Mouse (Mus musculus) intestine, embryonic 14.5 days (tissue): ENCODE measurements around the gene 2010109A12Rik. TPM values are rescaled to one million over a fixed set of nuclear protein-coding genes. Genes with fewer than 3 reads are reported as not detected.
A peak's percentile ranks its signal among the peaks of the same experiment; 100 is the strongest.

Experiments
- ATAC-seq: fragments of 200-750 bp; cut with Nextera tagmentation; replicated peaks from 2 replicates; pipeline ENCODE4 v1.8.0; 2017; ENCODE audit warnings: low read depth, moderate number of reproducible peaks, moderate TSS enrichment, moderate library complexity; ENCODE audit not compliant: low FRiP score, low TSS enrichment
- DNase-seq: peaks from one replicate; pipeline ENCODE4 v3.0.0-alpha.2; 2018; ENCODE audit warnings: low spot score
- H3K27ac ChIP-seq: fragments of 300-500 bp; sonication (generic); 2 replicates; pipeline ENCODE4 v1.5.1; 2014; ENCODE audit warnings: low read depth, mild to moderate bottlenecking, control low read depth
- H3K27me3 ChIP-seq: fragments of 300-500 bp; sonication (generic); replicated peaks from 2 replicates; pipeline ENCODE4 v1.6.1; 2014; ENCODE audit warnings: low read length, control low read depth; ENCODE audit not compliant: control insufficient read depth, insufficient read depth
- H3K36me3 ChIP-seq: fragments of 300-500 bp; sonication (generic); 2 replicates; pipeline ENCODE4 v1.6.1; 2014; ENCODE audit warnings: low read length, control low read depth; ENCODE audit not compliant: control insufficient read depth, insufficient read depth
- H3K4me1 ChIP-seq: fragments of 300-500 bp; sonication (generic); replicated peaks from 2 replicates; pipeline ENCODE4 v1.6.1; 2014; ENCODE audit warnings: low read length, control low read depth, mixed read lengths; ENCODE audit not compliant: control insufficient read depth, insufficient read depth
- H3K4me2 ChIP-seq: fragments of 300-500 bp; sonication (generic); 2 replicates; pipeline ENCODE4 v1.6.1; 2014; ENCODE audit warnings: low read length
- H3K4me3 ChIP-seq: fragments of 300-500 bp; sonication (generic); 2 replicates; pipeline ENCODE4 v1.5.1; 2014; ENCODE audit warnings: low read depth, low read length, control low read depth, mixed read lengths
- H3K9ac ChIP-seq: fragments of 300-500 bp; sonication (generic); 2 replicates; pipeline ENCODE4 v1.6.1; 2014; ENCODE audit warnings: mild to moderate bottlenecking, low read length
- H3K9me3 ChIP-seq: fragments of 300-500 bp; sonication (generic); 2 replicates; pipeline ENCODE4 v1.6.1; 2016; ENCODE audit warnings: low read length, control low read depth; ENCODE audit not compliant: control insufficient read depth
- WGBS: fragments of 180-500 bp; shearing (Covaris S2); extraction: QIAGEN DNeasy Blood & Tissue Kit; methylation state at CpG from one replicate; pipeline ENCODE4 v1.1.7; 2014; 5-methylcytosine and 5-hydroxymethylcytosine counted together
- polyA plus RNA-seq: library from polyadenylated mRNA; unstranded; fragments of >200 nt; fragmentation: Nextera tagmentation; extraction: Ambion mirVana; gene quantifications from 2 replicates; pipeline ENCODE4 v1.2.1, GENCODE M21; 2014

2010109A12Rik gene
- polyA plus RNA-seq, 1 experiment from 2014 or later = 1.5 TPM

DNA sequence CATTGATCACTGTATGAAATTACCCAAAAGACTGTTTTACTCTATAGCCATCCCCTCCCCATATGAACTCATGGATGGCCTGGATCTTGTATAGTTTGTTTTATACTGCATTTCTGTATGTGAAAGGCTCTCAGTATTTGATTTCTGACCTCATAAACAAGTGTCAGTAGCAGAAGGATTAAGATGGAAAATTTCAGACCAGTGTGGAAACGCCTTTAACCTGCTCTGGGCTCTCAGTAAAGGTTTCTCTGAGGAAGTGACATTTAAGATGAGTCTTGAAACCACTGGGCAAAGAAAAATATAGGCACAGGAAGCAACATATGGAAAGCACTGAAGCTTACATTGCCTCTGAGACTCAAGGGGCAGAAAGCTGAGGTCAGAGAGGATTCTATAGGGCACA is 1.2 kb downstream of the 2010109A12Rik start:
- Histone ChIP-seq H3K27me3 (no peaks in the 10 kb centered on the region), H3K4me3 (0 out of 2 replicates have a peak overlapping the region, but pooled peaks have one; percentile 94), H3K36me3 (no peaks in the 10 kb centered on the region), H3K9ac (no peak overlapping the region), H3K27ac (no peak overlapping the region), H3K4me2 (peak overlapping the region; percentile 58), H3K4me1 (peaks cover 19% of the 10 kb centered on the region; the same call in 1 of the 2 replicates), H3K9me3 (no peaks in the 10 kb centered on the region)
- DNase-seq (no peak), ATAC-seq (no peak)
- WGBS = 50% methylated on average over 1 of the region's 1 CpGs

DNA sequence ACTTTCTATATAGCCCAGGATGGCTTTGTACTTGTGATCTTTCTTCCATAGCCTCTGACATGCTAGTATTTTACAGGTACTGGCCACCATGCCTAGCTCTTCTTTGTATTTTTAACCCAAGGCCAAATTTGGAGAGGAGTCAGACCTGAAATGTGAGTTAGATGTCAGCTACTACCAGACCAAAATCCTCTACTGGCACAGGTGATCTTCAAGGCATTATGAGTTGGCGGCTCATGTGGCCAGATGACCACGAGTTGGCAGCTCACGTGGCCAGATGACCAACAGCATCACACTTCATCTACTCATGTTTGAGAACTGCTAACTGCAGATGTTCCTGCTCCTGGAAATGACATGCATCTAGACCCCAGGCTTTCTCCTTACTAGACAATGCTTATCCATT is 12.1 kb downstream of the 2010109A12Rik start:
- Histone ChIP-seq H3K9ac (no peak overlapping the region), H3K36me3 (no peaks in the 10 kb centered on the region), H3K4me3 (no peak overlapping the region), H3K9me3 (no peaks in the 10 kb centered on the region), H3K4me2 (no peak overlapping the region), H3K4me1 (no peaks in the 10 kb centered on the region), H3K27me3 (no peaks in the 10 kb centered on the region), H3K27ac (no peak overlapping the region)
- DNase-seq (no peak), ATAC-seq (no peak)
- WGBS = 81% methylated on average over 3 of the region's 3 CpGs

DNA sequence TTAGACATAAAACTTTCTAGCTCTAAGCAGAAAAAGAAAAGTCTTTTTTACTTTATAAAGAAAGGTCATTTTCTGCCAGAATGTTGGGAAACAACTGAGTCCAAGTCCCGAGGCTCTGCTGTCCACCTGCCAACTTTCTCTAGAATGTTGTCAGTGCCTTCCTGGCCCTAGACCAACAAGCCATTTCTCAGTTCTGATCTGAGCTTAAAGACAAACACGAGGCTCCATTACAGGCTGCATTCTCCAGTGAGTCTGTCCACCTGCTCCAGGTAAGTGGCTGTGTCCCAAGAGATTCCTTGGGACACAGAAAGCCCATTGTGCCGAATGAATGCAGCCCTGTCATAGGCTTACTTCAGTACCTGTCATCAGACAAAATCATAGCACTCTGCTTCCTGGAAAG is 15.3 kb downstream of the 2010109A12Rik start:
- H3K27ac ChIP-seq = no peak overlapping the region
- 62% methylated on average over 3 of the region's 3 CpGs for WGBS
- DNase-seq = no peak

DNA sequence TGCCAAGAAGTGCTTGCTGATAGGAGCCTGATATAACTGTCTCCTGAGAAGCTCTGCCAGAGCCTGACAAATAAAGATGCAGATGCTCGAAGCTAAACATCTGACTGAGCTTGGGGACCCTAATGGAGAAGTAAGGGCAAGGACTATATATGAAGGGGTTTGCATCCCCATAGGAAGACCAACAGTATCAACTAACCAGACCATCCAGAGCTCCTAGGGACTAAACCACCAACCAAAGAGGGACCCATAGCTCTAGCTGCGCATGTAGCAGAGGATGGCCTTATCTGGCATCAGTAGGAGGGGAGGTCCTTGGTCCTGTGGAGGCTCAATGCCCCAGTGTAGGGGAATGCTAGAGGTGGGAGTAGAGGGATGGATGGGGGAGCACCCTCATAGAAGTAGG is 18.2 kb downstream of the 2010109A12Rik start:
- H3K27me3 ChIP-seq = no peaks in the 10 kb centered on the region
- H3K4me3 ChIP-seq = no peak overlapping the region
- H3K9ac ChIP-seq = no peak overlapping the region
- H3K4me2 ChIP-seq = no peak overlapping the region
- DNase-seq (no peak), ATAC-seq (no peak)
- WGBS = 85% methylated on average over 2 of the region's 2 CpGs
- no peak overlapping the region for H3K27ac ChIP-seq
- H3K36me3 ChIP-seq = no peaks in the 10 kb centered on the region
- no peaks in the 10 kb centered on the region for H3K4me1 ChIP-seq
- H3K9me3 ChIP-seq = no peaks in the 10 kb centered on the region

More for the DNA sequence above, 15.3 kb downstream of the 2010109A12Rik start:
- H3K4me2 ChIP-seq = no peak overlapping the region
- H3K4me3 ChIP-seq = no peak overlapping the region
- H3K4me1 ChIP-seq = no peaks in the 10 kb centered on the region
- no peaks in the 10 kb centered on the region for H3K9me3 ChIP-seq
- H3K27me3 ChIP-seq = no peaks in the 10 kb centered on the region
- H3K9ac ChIP-seq = no peak overlapping the region
- no peaks in the 10 kb centered on the region for H3K36me3 ChIP-seq
- ATAC-seq = no peak

DNA sequence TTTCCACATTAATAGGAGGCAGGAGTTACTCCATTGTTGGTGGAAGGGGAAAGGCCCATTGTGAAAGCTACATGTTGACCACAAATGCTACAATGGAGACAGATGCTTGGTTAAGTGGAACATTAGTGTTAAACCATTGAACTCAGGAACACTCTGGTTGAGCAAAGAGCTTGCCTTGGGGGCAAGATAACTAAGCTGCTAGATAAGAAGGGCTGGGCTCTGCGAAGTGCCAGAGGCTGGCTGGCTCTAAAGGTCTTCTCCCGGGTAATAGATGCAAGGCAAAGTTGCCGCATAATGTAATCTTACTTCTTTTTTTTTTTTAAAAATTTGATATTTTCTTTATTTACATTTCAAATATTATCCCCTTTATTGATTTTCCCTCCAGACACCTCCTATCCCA is 20.8 kb downstream of the 2010109A12Rik start:
- no peaks in the 10 kb centered on the region for H3K27me3 ChIP-seq
- no peak overlapping the region for H3K4me3 ChIP-seq
- 86% methylated on average over 3 of the region's 3 CpGs for WGBS
- no peaks in the 10 kb centered on the region for H3K36me3 ChIP-seq
- H3K27ac ChIP-seq = no peak overlapping the region
- H3K9me3 ChIP-seq = no peaks in the 10 kb centered on the region
- no peaks in the 10 kb centered on the region for H3K4me1 ChIP-seq
- no peak for ATAC-seq
- no peak overlapping the region for H3K9ac ChIP-seq
- DNase-seq = no peak
- no peak overlapping the region for H3K4me2 ChIP-seq

DNA sequence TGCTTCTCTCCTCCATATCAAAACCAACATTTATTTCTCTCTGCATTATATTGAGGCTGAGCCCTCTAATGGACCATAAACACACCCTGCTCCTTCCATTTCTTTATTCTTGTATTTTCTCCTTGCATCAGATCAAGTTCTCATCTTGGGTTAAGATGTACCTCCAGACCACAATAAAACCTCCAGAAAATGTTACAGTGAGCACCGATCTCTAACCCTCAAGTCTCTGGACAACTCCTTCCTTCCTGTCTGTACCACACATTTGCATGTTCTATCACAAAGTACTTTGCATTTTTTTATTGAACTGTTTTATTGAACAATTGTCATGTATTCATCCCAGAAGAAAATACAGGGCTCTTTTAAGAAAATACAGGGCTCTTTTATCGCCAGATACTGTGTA is 23.2 kb downstream of the 2010109A12Rik start:
- DNase-seq = no peak
- no peak overlapping the region for H3K4me2 ChIP-seq
- no peak overlapping the region for H3K9ac ChIP-seq
- 85% methylated on average over 2 of the region's 2 CpGs for WGBS
- no peaks in the 10 kb centered on the region for H3K36me3 ChIP-seq
- H3K9me3 ChIP-seq = no peaks in the 10 kb centered on the region
- no peak overlapping the region for H3K27ac ChIP-seq
- no peak overlapping the region for H3K4me3 ChIP-seq
- H3K27me3 ChIP-seq = no peaks in the 10 kb centered on the region
- ATAC-seq = no peak
- H3K4me1 ChIP-seq = no peaks in the 10 kb centered on the region

DNA sequence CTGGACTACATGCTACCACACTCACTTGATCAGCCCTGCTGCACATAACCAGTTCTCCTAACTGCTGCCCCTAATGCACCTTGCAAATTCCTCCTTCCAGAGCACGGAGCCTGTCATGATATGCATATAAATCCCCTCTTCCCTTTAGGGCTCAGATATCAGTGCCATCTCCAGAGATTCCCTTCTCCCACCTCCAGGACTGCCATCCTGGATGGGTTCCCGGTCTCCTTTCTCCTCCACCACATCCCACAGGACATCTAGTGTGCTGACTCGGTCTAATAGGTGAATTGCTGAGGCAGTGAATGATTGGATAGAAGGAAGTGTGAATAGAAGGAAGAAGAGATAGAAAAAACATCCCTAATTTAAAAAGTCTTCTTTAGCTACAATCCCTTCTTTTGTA is 25.4 kb downstream of the 2010109A12Rik start:
- H3K27ac ChIP-seq = no peak overlapping the region
- H3K4me1 ChIP-seq = no peaks in the 10 kb centered on the region
- ATAC-seq (no peak), DNase-seq (no peak)
- no peaks in the 10 kb centered on the region for H3K9me3 ChIP-seq
- 68% methylated on average over 3 of the region's 3 CpGs for WGBS
- no peaks in the 10 kb centered on the region for H3K27me3 ChIP-seq
- no peak overlapping the region for H3K4me3 ChIP-seq
- no peaks in the 10 kb centered on the region for H3K36me3 ChIP-seq
- H3K4me2 ChIP-seq = no peak overlapping the region
- H3K9ac ChIP-seq = no peak overlapping the region

DNA sequence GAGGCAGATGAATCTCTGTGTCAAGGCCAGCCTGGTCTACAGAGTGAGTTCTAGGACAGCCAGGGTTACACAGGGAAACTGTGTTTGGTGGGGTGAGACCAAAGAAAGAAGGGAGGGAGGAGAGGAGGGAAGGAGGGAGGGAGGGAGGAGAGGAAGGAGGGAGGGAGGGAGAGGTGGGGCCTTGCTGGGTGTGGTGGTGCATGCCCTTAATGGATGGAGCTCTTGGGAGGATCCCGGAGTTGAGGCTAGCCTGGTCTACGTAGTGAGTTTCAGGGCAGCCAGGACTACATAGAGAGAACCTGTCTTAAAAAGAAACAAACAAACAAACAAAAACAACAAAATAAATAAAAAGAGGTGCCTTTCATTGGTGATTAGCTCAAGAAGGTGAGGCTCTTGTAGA is 26.5 kb downstream of the 2010109A12Rik start:
- H3K27me3 ChIP-seq = no peaks in the 10 kb centered on the region
- 81% methylated on average over 2 of the region's 2 CpGs for WGBS
- ATAC-seq = no peak

DNA sequence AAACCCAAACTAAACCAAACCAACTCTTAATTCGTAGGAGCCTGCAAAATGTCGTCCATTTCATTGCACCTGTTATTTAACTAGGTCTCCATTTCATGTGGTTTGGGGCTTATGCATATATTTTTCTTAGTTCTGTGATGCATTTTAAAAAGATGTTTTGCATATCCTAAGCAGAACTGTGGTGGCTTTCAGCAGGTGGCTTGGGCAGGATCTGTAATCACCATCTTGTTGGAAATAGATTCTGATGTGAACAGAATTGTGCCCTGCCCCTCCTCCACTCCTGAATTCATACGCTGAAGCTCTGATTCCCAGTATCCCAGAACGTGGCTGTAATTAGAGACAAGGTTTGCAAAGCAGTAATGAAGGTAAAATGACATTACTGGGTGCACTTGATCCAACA is 27.8 kb downstream of the 2010109A12Rik start:
- 70% methylated on average over 4 of the region's 4 CpGs for WGBS
- H3K4me2 ChIP-seq = no peak overlapping the region
- H3K27ac ChIP-seq = no peak overlapping the region
- H3K9ac ChIP-seq = no peak overlapping the region
- no peaks in the 10 kb centered on the region for H3K9me3 ChIP-seq
- no peaks in the 10 kb centered on the region for H3K4me1 ChIP-seq
- DNase-seq (no peak), ATAC-seq (no peak)
- no peak overlapping the region for H3K4me3 ChIP-seq
- H3K36me3 ChIP-seq = no peaks in the 10 kb centered on the region
- no peaks in the 10 kb centered on the region for H3K27me3 ChIP-seq

More for the DNA sequence above, 26.5 kb downstream of the 2010109A12Rik start:
- Histone ChIP-seq H3K4me1 (no peaks in the 10 kb centered on the region), H3K9me3 (no peaks in the 10 kb centered on the region), H3K27ac (no peak overlapping the region), H3K9ac (no peak overlapping the region), H3K36me3 (no peaks in the 10 kb centered on the region), H3K4me2 (no peak overlapping the region), H3K4me3 (no peak overlapping the region)
- no peak for DNase-seq
